Mouse (Mus musculus): ENCODE measurements at regions not wholly inside any gene's neighbourhood (a gene's known extent, or its start where the extent isn't known, plus 50 kb on each side); places are given as distances from the start of the nearest gene placed in this dataset.

- H3K4me2 ChIP-seq, result no peak overlapping the region
- no peaks in the 10 kb centered on the region for H3K9me3 ChIP-seq (ENCODE audit: control insufficient read depth, low read length)
- H3K4me3 ChIP-seq (ENCODE audit: low read depth, low read length), result no peak overlapping the region
- no peaks in the 10 kb centered on the region for H3K4me1 ChIP-seq (ENCODE audit: control insufficient read depth, insufficient read depth, low read length)
- H3K27me3 ChIP-seq (ENCODE audit: control insufficient read depth, insufficient read depth, low read length), result no peaks in the 10 kb centered on the region
- no peak overlapping the region for H3K27ac ChIP-seq (ENCODE audit: low read depth, low read length)
- WGBS, result 76% methylated on average over 6 of the region's 6 CpGs
- ATAC-seq (ENCODE audit: low FRiP score), result no peak
- no peaks in the 10 kb centered on the region for H3K36me3 ChIP-seq (ENCODE audit: control insufficient read depth, insufficient read depth, low read length)
- H3K9ac ChIP-seq (ENCODE audit: low read length), result no peak overlapping the region
- no peak for DNase-seq (ENCODE audit: low spot score, missing footprints)
These were observed 56.7 kb downstream of the Cryba4 start for GRCm38 (mm10) chr5:112195667-112196066.
